Mouse (Mus musculus) midbrain, postnatal 0 days (tissue): ENCODE data around the gene Pdia2. TPM values are rescaled to one million over a fixed set of nuclear protein-coding genes. Genes with fewer than 3 reads are reported as not detected.
"Not testable (repeated sequence)": the region's sequence is repeated elsewhere in the genome, so short reads cannot be mapped to it uniquely, and the experiment has no call there.

Experiments used
- ATAC-seq: fragments of 200-750 bp; cut with Nextera tagmentation; 2 replicates; pipeline ENCODE4 v1.8.0; 2017; ENCODE audit warnings: moderate number of reproducible peaks, mild to moderate bottlenecking, moderate TSS enrichment, moderate library complexity; ENCODE audit not compliant: low FRiP score
- DNase-seq: peaks from one replicate; pipeline ENCODE4 v3.0.0-alpha.2; 2015; ENCODE audit warnings: low spot score
- H3K27ac ChIP-seq: fragments of 300-500 bp; sonication (generic); 2 replicates; pipeline ENCODE4 v1.5.1; 2014; ENCODE audit warnings: low read depth, mild to moderate bottlenecking, low read length, mixed read lengths
- H3K27me3 ChIP-seq: fragments of 300-500 bp; sonication (generic); 2 replicates; pipeline ENCODE4 v1.6.1; 2014; ENCODE audit warnings: low read length, control low read depth, mixed read lengths; ENCODE audit not compliant: insufficient read depth
- H3K36me3 ChIP-seq: fragments of 300-500 bp; sonication (generic); 2 replicates; pipeline ENCODE4 v1.6.1; 2014; ENCODE audit warnings: low read length, control low read depth, mixed read lengths; ENCODE audit not compliant: insufficient read depth
- H3K4me1 ChIP-seq: fragments of 300-500 bp; sonication (generic); 2 replicates; pipeline ENCODE4 v1.6.1; 2014; ENCODE audit warnings: mild to moderate bottlenecking, control low read depth, antibody characterized with exemption, low read length, mixed read lengths; ENCODE audit not compliant: insufficient read depth
- H3K4me2 ChIP-seq: fragments of 300-500 bp; sonication (generic); 2 replicates; pipeline ENCODE4 v1.6.1; 2014; ENCODE audit warnings: low read depth, mild to moderate bottlenecking, low read length, mixed read lengths; ENCODE audit not compliant: poor library complexity, severe bottlenecking
- H3K4me3 ChIP-seq: fragments of 300-500 bp; sonication (generic); 2 replicates; pipeline ENCODE4 v1.5.1; 2014; ENCODE audit warnings: low read depth, mild to moderate bottlenecking, low read length, moderate library complexity
- H3K9ac ChIP-seq: fragments of 300-500 bp; sonication (generic); replicated peaks from 2 replicates; pipeline ENCODE4 v1.6.1; 2014; ENCODE audit warnings: mild to moderate bottlenecking, low read length, moderate library complexity, mixed read lengths; ENCODE audit not compliant: poor library complexity, severe bottlenecking
- H3K9me3 ChIP-seq: fragments of 300-500 bp; sonication (generic); 2 replicates; pipeline ENCODE4 v1.6.1; 2016; ENCODE audit warnings: low read length, control low read depth
- CTCF ChIP-seq: IDR thresholded peaks from 2 replicates; pipeline ENCODE4 v1.5.1; 2016; ENCODE audit warnings: antibody characterized with exemption, mild to moderate bottlenecking
- WGBS: fragments of 180-500 bp; shearing (Covaris S2); extraction: QIAGEN DNeasy Blood & Tissue Kit; methylation state at CpG from one replicate; pipeline ENCODE4 v1.1.7; 2014; 5-methylcytosine and 5-hydroxymethylcytosine counted together
- polyA plus RNA-seq: library from polyadenylated mRNA; unstranded; fragments of >200 nt; fragmentation: Nextera tagmentation; extraction: Ambion mirVana; gene quantifications from 2 replicates; pipeline ENCODE4 v1.2.1, GENCODE M21; 2015
- total RNA-seq: library from RNA; depleted of rRNA; stranded (reverse); fragments of >200 nt; gene quantifications from 2 replicates; pipeline ENCODE4 v1.2.3, GENCODE M21; 2014

Pdia2 gene
- total and polyA plus RNA-seq, 2 experiments from 2014 or later, result not detected

DNA sequence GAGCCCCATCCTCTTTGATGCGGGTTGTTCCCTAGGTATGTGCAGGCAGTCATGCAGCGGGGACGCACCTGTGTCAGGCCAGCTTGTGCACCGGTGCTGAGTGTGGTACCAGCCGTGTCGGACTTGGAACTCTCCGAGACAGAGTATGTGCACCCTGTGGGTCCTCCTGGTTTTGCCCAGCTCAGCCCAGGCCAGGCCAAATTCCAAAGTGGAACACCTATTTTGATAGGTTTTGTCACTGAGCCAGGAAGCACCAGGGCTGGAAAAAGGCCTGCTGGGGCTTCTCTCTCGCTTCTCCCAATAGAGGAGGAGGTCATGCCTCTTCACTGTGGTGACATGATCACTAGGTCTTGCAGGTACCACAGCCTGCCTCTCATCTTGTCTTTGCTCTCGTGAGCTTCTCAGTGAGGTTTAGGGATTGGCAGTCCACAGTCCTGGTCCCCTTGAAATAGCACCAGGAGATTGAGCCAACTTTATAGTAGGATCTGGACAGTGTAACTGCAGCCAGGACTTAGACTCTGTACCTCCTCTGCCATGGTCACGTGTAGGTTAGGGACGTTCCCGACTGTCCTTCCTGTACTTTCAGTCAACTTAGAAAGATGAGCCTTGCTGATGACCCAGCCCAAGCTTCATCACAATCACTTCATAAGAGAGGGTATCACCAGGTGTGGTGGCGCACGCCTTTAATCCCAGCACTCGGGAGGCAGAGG is 6.3 kb downstream of the Pdia2 start:
- Histone ChIP-seq H3K9ac (no peak overlapping the region), H3K27ac (no peak overlapping the region), H3K9me3 (no peaks in the 10 kb centered on the region), H3K4me1 (no peaks in the 10 kb centered on the region), H3K4me2 (no peak overlapping the region), H3K4me3 (no peak overlapping the region), H3K27me3 (no peaks in the 10 kb centered on the region), H3K36me3 (peaks cover 86% of the 10 kb centered on the region)
- 98% methylated on average over 15 of the region's 15 CpGs for WGBS
- ATAC-seq (no peak), DNase-seq (no peak)
- no peak for TF ChIP-seq CTCF

- peaks cover 84% of the 10 kb centered on the region for H3K36me3 ChIP-seq
- not testable (repeated sequence) for H3K9me3 ChIP-seq, H3K4me1 ChIP-seq, DNase-seq, H3K27me3 ChIP-seq, H3K9ac ChIP-seq, H3K4me2 ChIP-seq, H3K4me3 ChIP-seq, H3K27ac ChIP-seq, ATAC-seq
- peak; percentile 13; the same call in 1 of the 2 replicates for TF ChIP-seq CTCF
- 93% methylated on average over 7 of the region's 7 CpGs for WGBS
Measured at GRCm38 (mm10) chr17:26191486-26191885, 7.4 kb downstream of the Pdia2 start.

DNA sequence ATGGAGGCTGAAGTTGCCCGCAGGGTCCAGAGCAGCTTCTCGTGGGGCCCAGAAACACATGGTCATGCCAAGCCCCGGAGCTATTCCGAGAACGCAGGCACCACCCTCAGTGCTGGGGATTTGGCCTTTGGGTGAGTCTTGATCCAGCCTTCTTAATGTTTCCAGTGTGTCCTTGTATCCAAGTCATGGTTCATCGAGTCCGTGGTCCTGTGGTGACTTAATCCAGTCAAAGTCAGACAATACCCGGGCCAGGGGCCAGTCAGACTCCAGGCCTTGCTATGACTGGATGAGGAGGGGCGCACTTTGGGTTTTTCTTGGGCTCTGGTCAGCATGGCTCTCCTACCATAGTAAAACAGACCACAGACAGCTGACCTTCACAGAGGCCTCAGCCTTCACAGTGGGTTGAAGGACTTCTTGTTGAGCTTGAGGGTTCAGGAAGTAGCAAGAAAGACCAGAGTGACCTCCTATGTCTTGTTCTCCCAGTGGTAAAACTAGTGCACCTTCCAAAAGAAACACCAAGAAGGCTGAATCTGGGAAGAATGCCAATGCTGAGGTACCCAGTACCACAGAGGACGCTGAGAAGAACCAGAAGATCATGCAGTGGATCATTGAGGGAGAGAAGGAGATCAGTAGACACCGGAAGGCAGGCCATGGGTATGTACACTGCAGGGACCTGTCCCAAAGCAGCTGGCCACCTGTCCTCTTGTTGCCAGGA is 10.6 kb downstream of the Pdia2 start:
- no peak for DNase-seq
- no peak overlapping the region for H3K4me2 ChIP-seq
- no peak overlapping the region for H3K9ac ChIP-seq
- no peaks in the 10 kb centered on the region for H3K4me1 ChIP-seq
- TF ChIP-seq CTCF, result no peak
- H3K27ac ChIP-seq, result no peak overlapping the region
- no peak for ATAC-seq
- no peak overlapping the region for H3K4me3 ChIP-seq
- WGBS, result 90% methylated on average over 11 of the region's 11 CpGs
- no peaks in the 10 kb centered on the region for H3K9me3 ChIP-seq
- peaks cover 79% of the 10 kb centered on the region for H3K36me3 ChIP-seq
- no peaks in the 10 kb centered on the region for H3K27me3 ChIP-seq

DNA sequence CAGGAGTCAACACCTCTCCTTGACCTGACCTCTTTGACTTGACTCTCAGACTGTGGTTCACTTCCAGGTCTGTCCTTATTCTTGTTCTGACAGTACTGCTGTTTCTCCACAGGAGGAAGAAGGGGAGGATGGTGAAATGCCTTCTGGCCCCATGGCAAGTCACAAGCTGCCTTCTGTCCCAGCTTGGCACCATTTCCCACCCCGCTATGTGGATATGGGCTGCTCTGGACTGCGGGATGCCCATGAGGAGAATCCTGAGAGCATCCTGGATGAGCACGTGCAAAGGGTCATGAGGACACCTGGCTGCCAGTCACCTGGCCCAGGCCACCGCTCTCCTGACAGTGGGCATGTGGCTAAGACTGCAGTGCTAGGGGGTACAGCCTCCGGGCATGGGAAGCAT is 11.3 kb downstream of the Pdia2 start:
- ATAC-seq (no peak), DNase-seq (no peak)
- TF ChIP-seq CTCF, result no peak
- Histone ChIP-seq H3K4me1 (no peaks in the 10 kb centered on the region), H3K9me3 (no peaks in the 10 kb centered on the region), H3K27ac (no peak overlapping the region), H3K27me3 (no peaks in the 10 kb centered on the region), H3K4me3 (no peak overlapping the region), H3K9ac (no peak overlapping the region), H3K36me3 (peaks cover 76% of the 10 kb centered on the region), H3K4me2 (no peak overlapping the region)
- 99% methylated on average over 5 of the region's 5 CpGs for WGBS

GRCm38 (mm10) chr17:26181179-26181578 is 17.7 kb downstream of the Pdia2 start:
- Histone ChIP-seq H3K9ac (no peak overlapping the region), H3K4me1 (no peaks in the 10 kb centered on the region), H3K4me3 (no peak overlapping the region), H3K9me3 (no peaks in the 10 kb centered on the region), H3K4me2 (no peak overlapping the region), H3K27ac (no peak overlapping the region), H3K36me3 (peaks cover 23% of the 10 kb centered on the region), H3K27me3 (no peaks in the 10 kb centered on the region)
- ATAC-seq (no peak), DNase-seq (no peak)
- WGBS, result 98% methylated on average over 3 of the region's 3 CpGs
- no peak for TF ChIP-seq CTCF

DNA sequence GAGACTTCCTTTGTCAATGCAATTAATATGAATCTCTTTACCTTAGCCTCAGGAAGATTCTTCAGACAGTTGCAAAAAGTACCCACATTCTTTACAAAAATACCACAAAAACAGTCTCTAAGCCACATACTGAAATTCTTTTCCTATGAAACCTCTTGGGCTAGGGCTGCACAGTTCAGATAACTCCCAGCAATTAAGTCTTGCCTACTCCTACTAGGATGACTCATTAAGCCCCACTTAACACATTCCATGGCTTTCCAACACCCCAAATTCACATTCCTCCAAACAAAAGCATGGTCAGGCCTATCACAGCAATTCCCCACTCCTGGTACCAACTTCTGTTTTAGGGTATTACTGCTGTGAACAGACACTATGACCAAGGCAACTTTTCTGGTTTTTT is 20.3 kb downstream of the Pdia2 start:
- no peaks in the 10 kb centered on the region for H3K27me3 ChIP-seq
- no peak overlapping the region for H3K9ac ChIP-seq
- H3K27ac ChIP-seq, result no peak overlapping the region
- TF ChIP-seq CTCF, result no peak
- no peaks in the 10 kb centered on the region for H3K9me3 ChIP-seq
- H3K36me3 ChIP-seq, result peaks cover 9% of the 10 kb centered on the region
- no peaks in the 10 kb centered on the region for H3K4me1 ChIP-seq
- no peak overlapping the region for H3K4me3 ChIP-seq
- no peak for DNase-seq
- no peak overlapping the region for H3K4me2 ChIP-seq
- no peak for ATAC-seq
